Mouse (Mus musculus) liver, adult (tissue): ENCODE measurements around the gene Gm20388.

Experiments used
- GATA4 ChIP-seq: IDR thresholded peaks from 2 replicates; pipeline ENCODE4 v1.6.1; 2014; ENCODE audit warnings: mild to moderate bottlenecking, low read length; ENCODE audit not compliant: insufficient replicate concordance

Gene Gm20388

DNA sequence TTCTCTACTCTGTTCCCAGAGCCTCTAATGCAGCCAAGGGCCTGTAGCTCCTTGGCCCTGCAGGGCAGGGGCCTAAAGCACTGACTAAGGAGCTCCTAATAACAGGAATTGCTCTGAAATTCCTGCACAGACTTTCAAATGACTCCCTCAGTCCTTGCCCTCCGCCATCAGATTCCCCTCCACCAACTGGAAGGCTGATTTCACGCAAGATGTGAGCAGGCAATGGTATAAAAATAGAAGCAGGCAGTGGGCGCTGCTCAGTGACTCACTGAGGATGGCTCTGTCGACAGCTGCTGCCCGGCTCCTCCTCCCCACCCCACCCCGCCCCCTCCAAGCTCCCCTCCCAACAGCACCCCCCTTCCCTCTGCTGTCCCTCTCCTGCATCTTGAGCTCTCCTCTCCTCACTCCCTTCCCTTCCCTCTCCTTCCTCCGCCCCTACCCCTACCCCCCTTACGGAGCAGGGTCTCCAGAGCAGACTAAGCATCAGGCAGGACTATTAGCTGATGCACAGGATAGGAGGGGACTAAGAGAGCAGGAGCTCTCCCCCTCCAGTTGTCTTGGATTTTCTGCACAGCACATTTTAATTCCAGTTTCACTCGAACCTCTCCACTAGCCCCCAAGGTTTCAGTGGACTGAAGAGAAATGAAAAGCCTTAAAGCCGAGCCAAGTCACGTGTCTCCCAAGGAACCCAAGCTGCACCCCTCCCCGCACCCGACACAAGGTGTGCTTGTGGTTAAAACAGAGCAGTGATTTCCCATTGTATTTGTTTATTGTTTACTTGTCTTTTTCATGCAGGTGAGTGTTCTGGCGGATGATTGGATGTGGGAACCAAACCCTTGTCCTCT lies 3974.3 kb downstream of the Gm20388 start:
- TF ChIP-seq GATA4: no peak

- TF ChIP-seq GATA4: no peak
Measured at GRCm38 (mm10) chr8:123887163-123887562, 3976.5 kb downstream of the Gm20388 start.

DNA sequence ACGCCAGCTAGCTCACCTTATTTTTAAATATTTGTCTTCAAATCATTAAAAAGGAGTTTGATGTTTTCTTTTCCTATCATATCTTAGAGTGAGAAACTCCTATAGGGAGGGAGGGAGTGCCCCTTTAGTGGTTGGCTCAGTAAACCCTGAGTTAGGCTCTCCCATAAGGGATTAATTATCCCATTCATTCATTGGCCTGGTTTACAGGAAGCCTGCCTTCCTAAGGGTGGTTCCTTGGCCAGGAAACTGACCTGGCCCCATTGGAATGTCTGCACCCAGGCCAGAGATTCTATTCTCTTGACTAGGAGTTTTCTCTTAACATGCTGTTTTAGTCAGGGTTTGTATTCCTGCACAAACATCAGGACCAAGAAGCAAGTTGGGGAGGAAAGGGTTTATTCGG lies 3977.3 kb downstream of the Gm20388 start:
- TF ChIP-seq GATA4: no peak

- TF ChIP-seq GATA4: no peak
Measured at GRCm38 (mm10) chr8:123889797-123890196, 3979.2 kb downstream of the Gm20388 start.

GRCm38 (mm10) chr8:123891271-123891670 lies 3980.6 kb downstream of the Gm20388 start:
- TF ChIP-seq GATA4: no peak

DNA sequence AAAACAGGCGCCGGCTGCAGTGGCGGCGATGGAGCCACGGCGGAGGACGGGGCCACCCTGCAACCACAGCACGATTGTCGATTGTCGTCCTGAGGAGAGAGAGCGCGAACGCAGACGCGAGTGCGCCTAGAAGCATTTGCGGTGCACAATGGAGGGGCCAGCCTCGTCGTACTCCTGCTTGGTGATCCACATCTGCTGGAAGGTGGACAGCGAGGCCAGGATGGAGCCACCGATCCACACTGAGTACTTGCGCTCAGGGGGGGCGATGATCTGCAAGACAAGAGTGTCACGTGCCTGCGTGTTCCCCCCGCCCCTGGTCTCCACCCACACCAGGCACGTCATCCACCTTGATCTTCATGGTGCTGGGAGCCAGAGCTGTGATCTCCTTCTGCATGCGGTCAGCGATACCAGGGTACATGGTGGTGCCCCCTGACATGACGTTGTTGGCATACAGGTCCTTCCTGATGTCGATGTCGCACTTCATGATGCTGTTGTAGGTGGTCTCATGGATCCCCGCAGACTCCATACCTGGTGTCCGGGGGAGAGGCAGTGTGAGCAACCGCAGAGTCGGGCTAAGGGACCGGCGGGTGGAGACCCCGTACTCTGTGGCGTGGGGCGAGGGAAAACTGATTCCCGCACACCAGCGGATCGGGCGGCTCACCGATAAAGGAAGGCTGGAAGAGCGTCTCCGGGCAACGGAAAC lies 3981.4 kb downstream of the Gm20388 start:
- TF ChIP-seq GATA4: no peak

DNA sequence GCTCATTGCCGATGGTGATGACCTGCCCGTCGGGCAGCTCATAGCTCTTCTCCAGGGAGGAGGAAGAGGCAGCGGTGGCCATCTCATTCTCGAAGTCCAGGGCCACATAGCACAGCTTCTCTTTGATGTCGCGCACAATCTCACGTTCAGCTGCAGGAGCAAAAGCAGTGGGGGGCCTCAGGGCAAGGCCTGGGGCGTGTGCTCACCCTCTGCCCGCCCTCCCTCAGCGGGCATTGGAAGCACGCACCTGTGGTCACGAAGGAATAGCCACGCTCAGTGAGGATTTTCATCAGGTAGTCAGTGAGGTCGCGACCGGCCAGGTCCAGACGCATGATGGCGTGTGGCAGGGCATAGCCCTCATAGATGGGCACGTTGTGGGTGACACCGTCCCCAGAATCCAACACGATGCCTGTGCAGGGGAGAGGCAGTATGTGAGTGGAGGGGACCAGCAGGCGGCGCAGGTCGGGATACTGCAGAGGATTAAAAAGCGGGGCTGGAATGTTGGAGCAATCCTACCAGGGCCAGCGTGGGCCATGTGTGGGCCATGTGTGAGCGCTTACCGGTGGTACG lies 3982.0 kb downstream of the Gm20388 start:
- no peak for TF ChIP-seq GATA4

DNA sequence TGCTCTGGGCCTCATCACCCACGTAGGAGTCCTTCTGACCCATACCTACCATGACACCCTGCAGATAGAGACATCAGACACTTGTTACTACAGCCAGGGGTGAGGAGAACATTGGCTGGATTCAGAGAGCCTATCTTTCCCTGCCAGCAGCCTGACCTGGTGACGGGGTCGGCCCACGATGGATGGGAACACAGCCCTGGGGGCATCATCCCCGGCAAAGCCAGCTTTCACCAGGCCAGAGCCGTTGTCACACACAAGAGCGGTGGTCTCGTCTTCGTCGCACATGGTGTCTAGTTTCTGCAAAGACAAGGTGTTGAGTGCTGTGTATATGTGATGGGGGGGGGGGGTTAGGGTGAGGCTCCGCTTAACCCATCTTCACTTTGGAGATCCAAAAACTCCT lies 3982.8 kb downstream of the Gm20388 start:
- no peak for TF ChIP-seq GATA4

- no peak for TF ChIP-seq GATA4
Measured at GRCm38 (mm10) chr8:123894502-123895097, 3984.0 kb downstream of the Gm20388 start, which contains the start of gene Acta1. Gene Acta1, minus strand, starts transcription at chr8:123894751.

DNA sequence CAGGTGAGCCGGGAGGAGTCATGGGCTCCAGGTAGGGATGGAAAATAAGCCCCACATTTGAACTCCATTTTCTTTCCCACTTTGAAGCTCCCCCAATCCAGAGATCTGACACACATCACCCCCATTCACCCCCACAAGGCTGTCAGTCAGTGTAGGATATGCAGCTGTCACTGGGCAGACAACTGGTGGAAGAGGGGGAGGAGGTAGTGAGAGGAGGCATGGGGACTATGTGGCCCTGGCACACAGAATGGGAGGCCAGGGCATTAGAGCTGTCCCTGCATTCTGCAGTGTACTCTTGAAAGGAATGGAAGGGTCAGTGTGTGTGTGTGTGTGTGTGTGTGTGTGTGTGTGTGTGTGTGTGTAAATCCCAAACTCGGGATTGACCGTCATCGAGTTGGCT lies 3984.6 kb downstream of the Gm20388 start:
- no peak for TF ChIP-seq GATA4

DNA sequence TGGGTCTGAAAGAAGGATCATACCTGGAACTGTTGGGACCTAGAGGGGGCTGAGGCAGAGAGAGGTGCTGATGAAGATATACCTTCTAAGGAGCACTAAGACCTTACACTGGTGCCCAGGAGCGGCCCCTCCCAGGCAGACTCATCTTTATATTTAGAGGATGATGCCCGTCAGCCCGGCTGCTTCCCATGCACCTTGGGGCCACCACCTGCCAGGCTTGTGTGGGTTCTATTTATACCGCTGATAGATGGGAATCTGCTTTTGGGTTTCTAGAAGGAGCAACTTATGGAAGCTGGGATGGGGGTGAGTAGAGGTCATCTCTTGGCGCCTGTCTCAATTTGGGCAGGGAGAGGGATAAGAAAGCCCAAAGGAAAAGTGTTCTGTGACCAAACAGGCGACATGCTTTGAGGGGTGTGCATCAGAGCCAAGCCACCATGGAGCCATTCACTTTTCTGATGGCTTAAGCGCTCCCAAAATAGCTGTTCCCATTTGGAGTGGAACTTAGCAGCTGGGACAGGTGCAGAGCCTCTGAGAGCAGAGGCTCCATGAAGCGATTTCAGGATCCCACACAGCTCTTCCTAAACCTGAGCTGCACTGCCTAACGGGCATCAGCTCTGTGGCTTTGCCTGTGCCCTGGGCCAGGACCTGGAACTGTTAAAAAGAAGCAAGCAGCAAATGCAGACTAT lies 3985.2 kb downstream of the Gm20388 start:
- TF ChIP-seq GATA4: no peak

- TF ChIP-seq GATA4: no peak
Measured at GRCm38 (mm10) chr8:123896366-123896761, 3985.7 kb downstream of the Gm20388 start.

DNA sequence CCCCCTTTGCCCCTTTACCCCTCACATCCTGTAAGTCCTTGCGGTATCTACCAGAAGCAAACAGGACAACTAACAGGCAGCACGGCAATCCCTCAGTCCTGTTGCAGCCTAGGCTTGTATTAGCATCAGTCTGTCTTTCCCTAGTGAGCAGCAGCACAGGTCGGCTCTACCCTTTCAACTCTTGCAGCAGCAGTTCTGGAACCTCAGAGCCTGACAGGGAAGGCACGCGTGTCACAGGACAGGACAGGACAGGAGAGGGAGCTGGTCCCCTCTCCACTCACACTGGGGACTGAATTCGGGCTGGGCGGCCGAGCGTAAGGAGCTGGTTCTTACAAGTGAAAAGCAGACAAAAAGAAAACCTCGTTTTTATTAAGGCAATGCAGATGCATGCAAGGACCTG lies 3986.1 kb downstream of the Gm20388 start:
- no peak for TF ChIP-seq GATA4

DNA sequence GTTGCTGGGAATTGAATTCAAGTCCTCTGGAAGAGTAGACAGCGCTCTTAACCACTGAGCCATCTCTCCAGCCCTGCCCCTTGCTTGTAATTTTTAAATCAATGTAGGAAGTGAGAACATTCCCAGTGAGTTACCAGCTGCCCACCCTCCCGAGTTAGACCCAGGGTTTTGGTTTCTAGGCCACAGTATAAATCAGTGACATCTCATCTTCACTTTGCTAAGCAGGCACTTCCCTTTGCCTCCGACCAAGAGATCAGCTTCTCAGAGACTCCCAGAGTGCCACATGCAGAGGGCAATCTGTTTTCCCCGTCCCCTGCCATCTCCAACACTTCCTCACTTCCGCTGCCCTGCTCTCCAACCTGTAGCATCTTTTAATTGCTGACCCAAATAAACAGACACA lies 3987.9 kb downstream of the Gm20388 start:
- no peak for TF ChIP-seq GATA4

DNA sequence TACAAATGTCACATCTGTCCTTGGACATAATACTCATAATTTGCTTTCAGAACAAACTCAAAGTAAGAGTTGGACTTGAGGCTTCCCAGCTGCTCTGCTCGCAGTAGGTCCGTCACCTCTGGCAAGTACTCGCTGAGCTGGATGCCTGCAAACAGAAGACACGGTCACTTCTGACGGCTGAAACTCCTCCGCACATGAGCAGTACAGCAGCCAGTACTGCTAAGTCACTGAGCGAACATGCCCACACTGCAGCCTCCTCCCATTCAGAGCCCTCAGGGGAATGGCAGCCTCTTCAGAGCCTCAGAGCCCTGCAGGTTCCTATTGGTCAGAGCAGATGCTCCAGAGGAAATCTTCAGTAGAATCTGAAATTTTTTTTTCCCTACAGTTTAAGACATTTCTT lies 3988.7 kb downstream of the Gm20388 start:
- TF ChIP-seq GATA4: no peak
